Mouse (Mus musculus): ENCODE results near the gene BC034090. TPM values are rescaled to one million over a fixed set of nuclear protein-coding genes. Genes with fewer than 3 reads are reported as not detected.

BC034090 gene
- total RNA-seq, 1 experiment from 2014 or later = not detected

GRCm38 (mm10) chr1:155222101-155222669 is 22.1 kb downstream of the BC034090 start:
- no peak for ATAC-seq (ENCODE audit: extremely low read depth, insufficient number of reproducible peaks, low FRiP score, poor library complexity, severe bottlenecking)

GRCm38 (mm10) chr1:155218924-155219323 is 25.3 kb downstream of the BC034090 start:
- ATAC-seq (ENCODE audit: extremely low read depth, insufficient number of reproducible peaks, low FRiP score, poor library complexity, severe bottlenecking) = no peak

- peak; percentile 56 for ATAC-seq (ENCODE audit: extremely low read depth, insufficient number of reproducible peaks, low FRiP score, poor library complexity, severe bottlenecking)
Observed at GRCm38 (mm10) chr1:155217865-155218541, 26.2 kb downstream of the BC034090 start.

GRCm38 (mm10) chr1:155216844-155217243 is 27.4 kb downstream of the BC034090 start:
- ATAC-seq (ENCODE audit: extremely low read depth, insufficient number of reproducible peaks, low FRiP score, poor library complexity, severe bottlenecking) = no peak

- no peak for ATAC-seq (ENCODE audit: extremely low read depth, insufficient number of reproducible peaks, low FRiP score, poor library complexity, severe bottlenecking)
Observed at GRCm38 (mm10) chr1:155216313-155216712, 27.9 kb downstream of the BC034090 start.

GRCm38 (mm10) chr1:155215066-155215764 is 29.0 kb downstream of the BC034090 start:
- no peak for ATAC-seq (ENCODE audit: extremely low read depth, insufficient number of reproducible peaks, low FRiP score, poor library complexity, severe bottlenecking)

GRCm38 (mm10) chr1:155213912-155214311 is 30.3 kb downstream of the BC034090 start:
- ATAC-seq (ENCODE audit: extremely low read depth, insufficient number of reproducible peaks, low FRiP score, poor library complexity, severe bottlenecking) = no peak

GRCm38 (mm10) chr1:155212936-155213774 is 31.1 kb downstream of the BC034090 start:
- no peak for ATAC-seq (ENCODE audit: extremely low read depth, insufficient number of reproducible peaks, low FRiP score, poor library complexity, severe bottlenecking)

GRCm38 (mm10) chr1:155212493-155212892 is 31.8 kb downstream of the BC034090 start:
- no peak for ATAC-seq (ENCODE audit: extremely low read depth, insufficient number of reproducible peaks, low FRiP score, poor library complexity, severe bottlenecking)

GRCm38 (mm10) chr1:155212081-155212480 is 32.2 kb downstream of the BC034090 start:
- no peak for ATAC-seq (ENCODE audit: extremely low read depth, insufficient number of reproducible peaks, low FRiP score, poor library complexity, severe bottlenecking)

- no peak for ATAC-seq (ENCODE audit: extremely low read depth, insufficient number of reproducible peaks, low FRiP score, poor library complexity, severe bottlenecking)
Observed at GRCm38 (mm10) chr1:155211017-155211416, 33.2 kb downstream of the BC034090 start.

GRCm38 (mm10) chr1:155210011-155210763 is 34.1 kb downstream of the BC034090 start:
- ATAC-seq (ENCODE audit: extremely low read depth, insufficient number of reproducible peaks, low FRiP score, poor library complexity, severe bottlenecking) = no peak

- no peak for ATAC-seq (ENCODE audit: extremely low read depth, insufficient number of reproducible peaks, low FRiP score, poor library complexity, severe bottlenecking)
Observed at GRCm38 (mm10) chr1:155207859-155208258, 36.4 kb downstream of the BC034090 start.

- ATAC-seq (ENCODE audit: extremely low read depth, insufficient number of reproducible peaks, low FRiP score, poor library complexity, severe bottlenecking) = no peak
Observed at GRCm38 (mm10) chr1:155205822-155206660, 38.2 kb downstream of the BC034090 start.

GRCm38 (mm10) chr1:155205311-155205710 is 38.9 kb downstream of the BC034090 start:
- no peak for ATAC-seq (ENCODE audit: extremely low read depth, insufficient number of reproducible peaks, low FRiP score, poor library complexity, severe bottlenecking)

- ATAC-seq (ENCODE audit: extremely low read depth, insufficient number of reproducible peaks, low FRiP score, poor library complexity, severe bottlenecking) = no peak
Observed at GRCm38 (mm10) chr1:155204560-155205162, 39.6 kb downstream of the BC034090 start.

- no peak for ATAC-seq (ENCODE audit: extremely low read depth, insufficient number of reproducible peaks, low FRiP score, poor library complexity, severe bottlenecking)
Observed at GRCm38 (mm10) chr1:155203954-155204353, 40.3 kb downstream of the BC034090 start.
